Mouse (Mus musculus) lung, embryonic 14.5 days (tissue): ENCODE measurements at regions not wholly inside any gene's neighbourhood (a gene's known extent, or its start where the extent isn't known, plus 50 kb on each side); places are given as distances from the start of the nearest gene placed in this dataset.
A peak's percentile ranks its signal among the peaks of the same experiment; 100 is the strongest.

Source experiments
- ATAC-seq: fragments of 200-750 bp; cut with Nextera tagmentation; 2 replicates; pipeline ENCODE4 v1.8.0; 2017; ENCODE audit warnings: mild to moderate bottlenecking, moderate TSS enrichment, moderate library complexity; ENCODE audit not compliant: insufficient read depth
- DNase-seq: peaks from one replicate; pipeline ENCODE4 v3.0.0-alpha.2; 2015
- H3K27ac ChIP-seq: fragments of 300-500 bp; sonication (generic); 2 replicates; pipeline ENCODE4 v1.5.1; 2014; ENCODE audit warnings: low read depth, mild to moderate bottlenecking, moderate library complexity
- H3K27me3 ChIP-seq: fragments of 300-500 bp; sonication (generic); 2 replicates; pipeline ENCODE4 v1.6.1; 2014; ENCODE audit warnings: low read length, control low read depth; ENCODE audit not compliant: insufficient read depth
- H3K36me3 ChIP-seq: fragments of 300-500 bp; sonication (generic); 2 replicates; pipeline ENCODE4 v1.6.1; 2014; ENCODE audit warnings: control low read depth; ENCODE audit not compliant: insufficient read depth
- H3K4me1 ChIP-seq: fragments of 300-500 bp; sonication (generic); 2 replicates; pipeline ENCODE4 v1.6.1; 2014; ENCODE audit warnings: antibody characterized with exemption, control low read depth; ENCODE audit not compliant: insufficient read depth
- H3K4me2 ChIP-seq: fragments of 300-500 bp; sonication (generic); 2 replicates; pipeline ENCODE4 v1.6.1; 2014; ENCODE audit warnings: mild to moderate bottlenecking
- H3K4me3 ChIP-seq: fragments of 300-500 bp; sonication (generic); 2 replicates; pipeline ENCODE4 v1.5.1; 2014; ENCODE audit warnings: low read depth, low read length
- H3K9ac ChIP-seq: fragments of 300-500 bp; sonication (generic); 2 replicates; pipeline ENCODE4 v1.6.1; 2014
- H3K9me3 ChIP-seq: fragments of 300-500 bp; sonication (generic); 2 replicates; pipeline ENCODE4 v1.6.1; 2016; ENCODE audit warnings: low read depth, low read length, control low read depth
- CTCF ChIP-seq: IDR thresholded peaks from 2 replicates; pipeline ENCODE4 v1.5.1; 2016; ENCODE audit warnings: antibody characterized with exemption, low read depth
- WGBS: fragments of 180-500 bp; shearing (Covaris S2); extraction: QIAGEN DNeasy Blood & Tissue Kit; methylation state at CpG from one replicate; pipeline ENCODE4 v1.1.7; 2014; 5-methylcytosine and 5-hydroxymethylcytosine counted together

DNA sequence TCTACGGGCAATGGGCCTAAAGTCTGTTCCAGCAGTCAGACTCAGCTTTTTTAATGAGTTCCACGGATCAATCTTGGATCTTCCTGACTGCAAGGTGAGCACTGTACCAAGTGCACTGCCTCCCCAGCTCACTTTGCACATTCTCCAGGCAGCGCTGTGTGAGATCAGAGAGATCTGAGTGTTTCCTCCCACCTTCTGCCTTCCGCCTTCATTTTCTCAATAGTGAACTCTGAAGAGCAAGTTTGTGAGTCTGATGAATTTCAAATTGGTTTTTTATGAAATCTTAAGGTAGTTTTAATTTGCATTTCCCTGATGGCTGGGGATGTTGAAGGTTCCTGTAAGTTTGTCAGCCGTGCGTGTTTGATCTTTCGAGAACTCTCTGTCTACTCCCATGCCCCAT is 176.7 kb upstream of the Dio3 start:
- Histone ChIP-seq H3K36me3 (no peaks in the 10 kb centered on the region), H3K9ac (no peak overlapping the region), H3K9me3 (peaks cover 1% of the 10 kb centered on the region; the same call in 1 of the 2 replicates), H3K4me3 (no peak overlapping the region), H3K4me2 (no peak overlapping the region), H3K4me1 (no peaks in the 10 kb centered on the region), H3K27me3 (no peaks in the 10 kb centered on the region), H3K27ac (no peak overlapping the region)
- 81% methylated on average over 7 of the region's 7 CpGs for WGBS
- DNase-seq: no peak
- no peak for TF ChIP-seq CTCF
- no peak for ATAC-seq

GRCm38 (mm10) chr12:110112051-110112722 is 166.7 kb upstream of the Dio3 start:
- Histone ChIP-seq H3K9ac (no peak overlapping the region), H3K4me1 (peaks cover 7% of the 10 kb centered on the region; the same call in 1 of the 2 replicates), H3K27me3 (no peaks in the 10 kb centered on the region), H3K27ac (no peak overlapping the region), H3K9me3 (no peaks in the 10 kb centered on the region), H3K4me3 (no peak overlapping the region), H3K4me2 (no peak overlapping the region), H3K36me3 (no peaks in the 10 kb centered on the region)
- ATAC-seq (peak; percentile 73; the same call in 1 of the 2 replicates), DNase-seq (peak; percentile 69)
- 44% methylated on average over 11 of the region's 11 CpGs for WGBS
- no peak for TF ChIP-seq CTCF

DNA sequence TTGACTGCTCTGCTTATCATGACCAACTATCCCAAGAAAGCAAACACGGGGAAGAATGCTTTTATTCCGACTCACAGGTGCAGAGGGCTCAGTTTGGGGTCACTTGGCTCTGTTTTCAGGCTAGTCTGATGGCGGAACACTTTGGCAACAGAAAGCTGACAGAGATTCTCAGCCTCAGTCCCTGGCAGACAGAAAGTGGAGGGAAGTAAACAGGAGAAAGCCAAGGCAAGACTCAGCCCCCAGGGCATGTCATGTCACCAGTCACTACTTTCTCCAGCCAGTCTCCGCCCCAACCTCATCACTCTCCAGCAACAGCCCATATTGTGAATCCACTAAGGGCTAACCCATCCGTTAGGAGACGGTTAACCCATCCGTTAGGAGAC is 166.2 kb upstream of the Dio3 start:
- DNase-seq (peak; percentile 34), ATAC-seq (peak; percentile 33; the same call in 1 of the 2 replicates)
- no peak overlapping the region for H3K27ac ChIP-seq

DNA sequence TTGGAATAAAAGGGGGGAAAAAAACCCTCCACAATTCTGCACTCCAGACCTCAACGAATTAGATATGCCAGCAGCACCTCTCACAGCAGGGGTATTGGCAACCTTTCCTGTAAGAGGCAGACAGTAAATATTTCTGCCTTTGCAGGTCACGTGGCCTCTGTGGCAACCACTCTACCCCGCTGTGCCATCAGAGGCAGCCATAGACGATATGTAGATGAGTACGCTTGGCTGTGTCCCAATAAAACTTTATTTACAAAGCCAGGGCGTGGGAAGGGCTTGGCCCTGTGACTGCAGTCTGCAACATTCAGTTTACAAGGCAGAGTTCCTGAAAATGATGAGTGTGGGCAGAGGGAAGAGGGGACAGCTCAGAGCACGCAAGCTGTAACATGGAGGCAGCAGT is 158.7 kb upstream of the Dio3 start:
- WGBS: 58% methylated on average over 7 of the region's 7 CpGs
- no peaks in the 10 kb centered on the region for H3K27me3 ChIP-seq
- peak; percentile 28 for DNase-seq
- H3K36me3 ChIP-seq: no peaks in the 10 kb centered on the region
- H3K4me3 ChIP-seq: no peak overlapping the region
- H3K4me1 ChIP-seq: 0 out of 2 replicates have a peak, but pooled peaks cover 5% of the 10 kb centered on the region
- no peak for ATAC-seq
- H3K9ac ChIP-seq: no peak overlapping the region
- no peaks in the 10 kb centered on the region for H3K9me3 ChIP-seq
- TF ChIP-seq CTCF: no peak
- H3K27ac ChIP-seq: no peak overlapping the region
- no peak overlapping the region for H3K4me2 ChIP-seq

More for the DNA sequence above, 166.2 kb upstream of the Dio3 start:
- no peaks in the 10 kb centered on the region for H3K27me3 ChIP-seq
- no peaks in the 10 kb centered on the region for H3K9me3 ChIP-seq
- H3K4me1 ChIP-seq: peaks cover 7% of the 10 kb centered on the region; the same call in 1 of the 2 replicates
- H3K4me2 ChIP-seq: no peak overlapping the region
- no peak overlapping the region for H3K9ac ChIP-seq
- 44% methylated on average over 7 of the region's 7 CpGs for WGBS
- no peak overlapping the region for H3K4me3 ChIP-seq
- H3K36me3 ChIP-seq: no peaks in the 10 kb centered on the region
- no peak for TF ChIP-seq CTCF

DNA sequence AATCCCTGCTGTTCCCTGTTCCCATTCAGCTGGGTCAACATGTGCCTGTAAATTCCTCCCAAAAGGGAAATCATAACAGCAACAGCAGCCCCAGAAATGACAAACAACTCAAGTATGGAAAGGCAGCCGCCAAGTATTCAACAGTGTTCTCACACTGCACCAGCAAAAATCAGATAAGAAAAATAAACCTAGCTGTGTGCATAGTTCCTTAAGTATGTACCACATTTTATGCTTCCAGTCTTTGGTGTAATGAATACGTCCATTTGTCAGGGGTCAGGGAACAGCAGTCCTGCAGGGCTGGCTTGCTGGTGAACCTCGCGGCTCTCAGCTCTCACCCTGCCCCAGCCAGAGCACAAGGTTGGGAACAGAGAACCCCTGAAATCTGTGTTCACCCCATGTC is 155.9 kb upstream of the Dio3 start:
- no peak overlapping the region for H3K4me2 ChIP-seq
- 32% methylated on average over 4 of the region's 4 CpGs for WGBS
- H3K27me3 ChIP-seq: no peaks in the 10 kb centered on the region
- peak; percentile 52; the same call in 1 of the 2 replicates for ATAC-seq
- TF ChIP-seq CTCF: no peak
- no peaks in the 10 kb centered on the region for H3K36me3 ChIP-seq
- peak; percentile 32 for DNase-seq
- no peaks in the 10 kb centered on the region for H3K9me3 ChIP-seq
- peak overlapping the region; percentile 31; the same call in 1 of the 2 replicates for H3K27ac ChIP-seq
- H3K4me3 ChIP-seq: no peak overlapping the region
- H3K9ac ChIP-seq: no peak overlapping the region
- H3K4me1 ChIP-seq: 0 out of 2 replicates have a peak, but pooled peaks cover 5% of the 10 kb centered on the region

GRCm38 (mm10) chr12:110126525-110126924 is 152.3 kb upstream of the Dio3 start:
- WGBS: 82% methylated on average over 7 of the region's 7 CpGs
- no peak overlapping the region for H3K9ac ChIP-seq
- H3K36me3 ChIP-seq: no peaks in the 10 kb centered on the region
- H3K4me1 ChIP-seq: 0 out of 2 replicates have a peak, but pooled peaks cover 5% of the 10 kb centered on the region
- no peaks in the 10 kb centered on the region for H3K27me3 ChIP-seq
- no peak overlapping the region for H3K4me2 ChIP-seq
- DNase-seq: no peak
- TF ChIP-seq CTCF: no peak
- no peak overlapping the region for H3K27ac ChIP-seq
- H3K9me3 ChIP-seq: no peaks in the 10 kb centered on the region
- H3K4me3 ChIP-seq: no peak overlapping the region
- ATAC-seq: no peak

DNA sequence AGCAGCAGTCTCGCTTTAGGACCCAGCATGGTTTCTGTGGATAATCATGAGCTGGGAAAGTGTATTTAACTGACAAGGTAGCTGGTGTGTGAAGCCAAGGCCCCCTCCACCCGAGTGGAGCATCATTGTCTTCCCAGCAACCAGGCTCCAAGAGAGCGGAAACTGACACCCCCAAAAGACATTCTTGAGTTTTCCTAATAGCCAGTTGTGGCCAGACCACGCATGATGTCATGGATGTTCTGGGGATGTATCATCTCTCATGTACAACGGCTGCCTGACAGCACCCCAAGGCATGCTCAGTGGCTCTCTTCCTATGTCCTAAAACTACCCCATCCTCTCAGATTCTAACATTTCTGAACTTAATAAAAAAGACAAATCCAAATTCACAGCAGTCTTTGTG is 133.5 kb upstream of the Dio3 start:
- H3K27me3 ChIP-seq: no peaks in the 10 kb centered on the region
- ATAC-seq (no peak), DNase-seq (no peak)
- H3K9ac ChIP-seq: no peak overlapping the region
- H3K4me1 ChIP-seq: no peaks in the 10 kb centered on the region
- H3K27ac ChIP-seq: no peak overlapping the region
- no peaks in the 10 kb centered on the region for H3K36me3 ChIP-seq
- H3K9me3 ChIP-seq: no peaks in the 10 kb centered on the region
- no peak overlapping the region for H3K4me2 ChIP-seq
- 67% methylated on average over 5 of the region's 5 CpGs for WGBS
- no peak overlapping the region for H3K4me3 ChIP-seq
- no peak for TF ChIP-seq CTCF
